Mouse (Mus musculus): Measurements from ENCODE around the gene Osbpl10. TPM values are rescaled to one million over a fixed set of nuclear protein-coding genes. Genes with fewer than 3 reads are reported as not detected.

Osbpl10 gene
- 1.8 and 2.4 TPM in 2 replicates for polyA plus RNA-seq (2015; fragmentation: Nextera tagmentation; extraction: Ambion mirVana)

GRCm38 (mm10) chr9:114978281-114979111 lies at the start of gene Osbpl10:
TSS of gene Osbpl10 (plus strand) at chr9:114978569.

DNA sequence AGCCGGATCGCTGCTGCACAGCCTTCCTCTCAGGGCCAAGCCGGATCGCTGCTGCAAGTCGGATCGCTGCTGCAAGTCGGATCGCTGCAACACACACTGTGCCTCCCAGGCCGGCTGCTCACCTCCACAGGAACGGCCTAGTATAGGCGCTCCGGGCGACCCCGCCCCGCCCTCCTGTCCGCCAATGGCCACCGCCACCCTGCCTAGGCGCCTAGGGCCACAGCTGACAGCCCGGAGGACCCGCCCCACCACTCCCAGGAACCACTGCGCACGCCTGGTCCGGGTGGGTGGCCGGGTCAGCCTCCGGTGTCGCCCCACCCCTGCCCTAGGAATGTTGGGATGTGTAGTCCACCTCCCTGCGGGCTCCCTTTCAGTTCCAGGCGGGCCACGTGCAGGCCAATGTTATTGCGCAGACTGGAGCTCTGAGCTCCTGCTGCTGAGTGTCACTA lies 44.6 kb upstream of the Osbpl10 start, which contains the start of gene Gpd1l:
Gene Gpd1l, minus strand, starts transcription at position 265 of the 449 bp plus-strand sequence.

DNA sequence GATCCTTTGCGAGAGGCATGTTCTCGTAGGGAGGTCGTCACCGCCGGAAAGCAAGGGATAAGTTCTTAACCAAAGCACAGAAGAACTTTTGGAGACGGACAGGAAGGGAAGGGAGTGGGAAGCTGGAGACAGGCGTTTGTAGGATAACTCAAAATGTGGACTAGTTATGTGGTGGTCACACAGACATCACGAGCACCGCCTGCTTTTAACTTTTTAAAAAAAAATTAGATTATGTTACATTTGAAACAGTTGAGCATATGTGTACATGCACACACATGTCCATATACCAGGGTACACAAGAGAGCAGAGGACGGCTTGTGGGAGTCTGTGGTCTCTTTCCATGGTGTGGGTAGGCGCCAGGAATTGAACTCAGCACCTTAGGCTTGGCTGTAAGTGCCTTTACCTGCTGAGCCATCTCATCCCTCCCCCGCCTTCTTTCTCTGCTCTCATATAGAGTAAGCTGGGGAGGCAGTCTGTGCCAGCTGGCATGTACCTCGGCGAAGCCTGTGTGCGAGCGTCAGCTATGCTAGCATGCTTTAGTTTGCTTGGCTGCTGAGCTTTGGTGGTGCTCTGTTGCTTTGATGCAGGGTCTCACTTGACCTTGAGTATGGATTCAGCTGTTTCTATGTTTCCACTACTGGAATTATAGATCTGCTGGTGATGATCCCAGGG lies 4.5 kb downstream of the Osbpl10 start, which contains the start of gene Rps27rt:
Gene Rps27rt, minus strand, starts transcription at position 51 of the 672 bp plus-strand sequence.

Other genes with a start within 250 kb of the Osbpl10 start
- 38.8 and 64.7 TPM in 2 replicates for gene Cmtm6, start 247.5 kb upstream of the Osbpl10 start, polyA plus RNA-seq (2015; fragmentation: Nextera tagmentation; extraction: Ambion mirVana)
- 115 and 209 TPM in 2 replicates for gene Cmtm7, start 196.7 kb upstream of the Osbpl10 start, polyA plus RNA-seq (2015; fragmentation: Nextera tagmentation; extraction: Ambion mirVana)
- 18.4 and 28.9 TPM in 2 replicates for gene Cmtm8, start 134.4 kb upstream of the Osbpl10 start, polyA plus RNA-seq (2015; fragmentation: Nextera tagmentation; extraction: Ambion mirVana)
- gene Gpd1l, start 44.6 kb upstream of the Osbpl10 start, polyA plus RNA-seq (2015; fragmentation: Nextera tagmentation; extraction: Ambion mirVana) = 13.2 and 16.3 TPM in 2 replicates
- 1,184 and 1,296 TPM in 2 replicates for gene Rps27rt, start 4.2 kb downstream of the Osbpl10 start, polyA plus RNA-seq (2015; fragmentation: Nextera tagmentation; extraction: Ambion mirVana)